Mouse (Mus musculus) stomach, postnatal 0 days (tissue): Measurements from ENCODE around the gene Dhodh. TPM values are rescaled to one million over a fixed set of nuclear protein-coding genes. Genes with fewer than 3 reads are reported as not detected.

ENCODE experiments used
- ATAC-seq: fragments of 200-750 bp; cut with Nextera tagmentation; 2 replicates; pipeline ENCODE4 v1.8.0; 2017; ENCODE audit not compliant: low FRiP score, low TSS enrichment
- DNase-seq: peaks from one replicate; pipeline ENCODE4 v3.0.0-alpha.2; 2016; ENCODE audit warnings: low spot score
- H3K27ac ChIP-seq: fragments of 300-500 bp; sonication (generic); replicated peaks from 2 replicates; pipeline ENCODE4 v1.5.1; 2014; ENCODE audit warnings: mild to moderate bottlenecking, control low read depth
- H3K27me3 ChIP-seq: fragments of 300-500 bp; sonication (generic); 2 replicates; pipeline ENCODE4 v1.6.1; 2014; ENCODE audit warnings: low read length; ENCODE audit not compliant: control insufficient read depth, insufficient read depth
- H3K36me3 ChIP-seq: fragments of 300-500 bp; sonication (generic); 2 replicates; pipeline ENCODE4 v1.6.1; 2014; ENCODE audit warnings: low read length, mixed read lengths; ENCODE audit not compliant: control insufficient read depth, insufficient read depth
- H3K4me1 ChIP-seq: fragments of 300-500 bp; sonication (generic); replicated peaks from 2 replicates; pipeline ENCODE4 v1.6.1; 2014; ENCODE audit warnings: antibody characterized with exemption; ENCODE audit not compliant: control insufficient read depth, insufficient read depth
- H3K4me2 ChIP-seq: fragments of 300-500 bp; sonication (generic); replicated peaks from 2 replicates; pipeline ENCODE4 v1.6.1; 2014; ENCODE audit warnings: low read depth, mild to moderate bottlenecking, control low read depth, moderate library complexity
- H3K4me3 ChIP-seq: fragments of 300-500 bp; sonication (generic); 2 replicates; pipeline ENCODE4 v1.5.1; 2014; ENCODE audit warnings: low read depth, low read length, control low read depth
- H3K9ac ChIP-seq: fragments of 300-500 bp; sonication (generic); 2 replicates; pipeline ENCODE4 v1.6.1; 2014; ENCODE audit warnings: mild to moderate bottlenecking, low read length, control low read depth, mixed read lengths
- H3K9me3 ChIP-seq: fragments of 300-500 bp; sonication (generic); 2 replicates; pipeline ENCODE4 v1.6.1; 2016; ENCODE audit warnings: low read length; ENCODE audit not compliant: control insufficient read depth
- CTCF ChIP-seq: IDR thresholded peaks from 2 replicates; pipeline ENCODE4 v1.5.1; 2016; ENCODE audit warnings: antibody characterized with exemption, low read depth, mild to moderate bottlenecking, moderate library complexity
- EP300 ChIP-seq: optimal IDR thresholded peaks from 2 replicates; pipeline ENCODE3; 2016; ENCODE audit warnings: antibody characterized with exemption
- WGBS: fragments of 180-500 bp; shearing (Covaris S2); extraction: QIAGEN DNeasy Blood & Tissue Kit; methylation state at CpG from one replicate; pipeline ENCODE4 v1.1.7; 2014; 5-methylcytosine and 5-hydroxymethylcytosine counted together
- polyA plus RNA-seq: library from polyadenylated mRNA; unstranded; fragments of >200 nt; fragmentation: Nextera tagmentation; extraction: Ambion mirVana; gene quantifications from 2 replicates; pipeline ENCODE4 v1.2.1, GENCODE M21; 2015

Gene Dhodh
- polyA plus RNA-seq, 1 experiment from 2014 or later, result 20.5 TPM

DNA sequence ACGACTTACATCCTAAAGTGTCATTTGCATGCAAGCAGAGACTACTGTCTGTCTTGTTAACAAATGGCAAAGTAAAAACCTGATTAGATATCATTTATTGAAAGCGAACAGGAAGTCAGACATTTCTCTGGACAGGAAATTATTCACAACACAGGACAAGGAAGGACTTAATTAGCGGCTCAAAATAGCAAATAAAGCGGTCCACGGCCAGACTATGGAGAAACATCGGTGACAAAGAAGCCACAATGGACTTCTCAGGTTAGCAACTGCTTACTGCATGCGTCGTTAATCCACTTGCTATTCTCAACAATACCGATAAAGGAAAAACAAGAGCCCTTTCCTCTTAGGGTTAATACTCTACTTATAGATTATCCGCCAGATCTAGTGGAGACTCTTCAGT, 43.7 kb downstream of the Dhodh start:
- Histone ChIP-seq H3K9me3 (no peaks in the 10 kb centered on the region), H3K4me3 (peak overlapping the region; percentile 88), H3K27me3 (no peaks in the 10 kb centered on the region), H3K4me1 (no peaks in the 10 kb centered on the region; the same call in 1 of the 2 replicates), H3K4me2 (peak overlapping the region; percentile 78), H3K9ac (peak overlapping the region; percentile 96), H3K36me3 (peaks cover 18% of the 10 kb centered on the region), H3K27ac (peak overlapping the region; percentile 97)
- 2% methylated on average over 10 of the region's 10 CpGs for WGBS
- ATAC-seq, result no peak
- no peak for DNase-seq
- TF ChIP-seq CTCF, result no peak
- TF ChIP-seq EP300, result no peak

GRCm38 (mm10) chr8:109563881-109564280, 44.6 kb downstream of the Dhodh start:
- no peak overlapping the region for H3K9ac ChIP-seq
- WGBS, result 73% methylated on average over 2 of the region's 2 CpGs
- no peak for TF ChIP-seq EP300
- TF ChIP-seq CTCF, result no peak
- H3K27ac ChIP-seq, result no peak overlapping the region
- peaks cover 23% of the 10 kb centered on the region for H3K36me3 ChIP-seq
- H3K27me3 ChIP-seq, result no peaks in the 10 kb centered on the region
- H3K4me3 ChIP-seq, result no peak overlapping the region
- H3K4me1 ChIP-seq, result no peaks in the 10 kb centered on the region; the same call in 1 of the 2 replicates
- DNase-seq (no peak), ATAC-seq (no peak)
- H3K4me2 ChIP-seq, result no peak overlapping the region
- no peaks in the 10 kb centered on the region for H3K9me3 ChIP-seq

DNA sequence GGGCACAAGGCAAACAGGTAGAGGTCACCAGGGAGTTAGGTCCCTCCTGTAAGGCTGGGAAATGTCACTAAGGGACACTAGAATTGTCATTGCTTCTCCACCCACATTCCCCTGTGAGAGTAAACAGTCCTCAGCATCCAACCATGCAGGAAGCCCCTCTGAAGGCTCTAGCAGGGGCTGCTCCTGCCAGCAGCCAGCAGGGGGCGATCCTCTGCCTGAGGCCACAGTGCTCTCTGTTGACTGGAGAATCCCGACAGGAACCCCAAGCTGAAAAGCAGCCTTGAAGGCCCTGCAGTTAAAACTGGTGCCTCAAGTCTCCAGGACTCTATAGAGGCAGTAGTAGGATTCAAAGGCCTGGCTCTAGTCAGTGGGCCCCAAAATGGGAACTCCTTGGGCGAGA, 56.8 kb downstream of the Dhodh start:
- no peak for DNase-seq

DNA sequence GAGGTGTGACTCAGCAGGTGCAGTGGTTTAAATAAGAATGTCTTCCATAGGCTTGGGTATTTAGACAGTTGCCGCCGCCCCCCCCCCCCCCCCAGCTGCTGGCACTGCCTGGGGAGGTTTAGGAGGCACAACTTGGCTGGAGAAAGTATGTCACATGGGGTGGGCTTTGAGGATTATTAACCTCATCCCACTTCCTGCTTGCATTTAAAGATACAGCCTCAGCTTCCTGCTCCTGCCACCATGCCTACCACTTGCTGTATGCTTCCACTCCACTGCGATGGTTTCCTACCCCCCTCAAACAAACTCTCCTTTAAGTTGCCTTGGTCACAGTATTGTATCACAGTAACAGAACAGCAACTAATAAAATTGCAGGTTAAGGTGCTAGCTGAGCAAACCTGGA, 64.4 kb downstream of the Dhodh start:
- Histone ChIP-seq H3K4me2 (no peak overlapping the region), H3K27ac (no peak overlapping the region), H3K4me3 (no peak overlapping the region), H3K9me3 (no peaks in the 10 kb centered on the region), H3K9ac (no peak overlapping the region), H3K27me3 (no peaks in the 10 kb centered on the region), H3K36me3 (peaks cover 7% of the 10 kb centered on the region), H3K4me1 (no peaks in the 10 kb centered on the region)
- TF ChIP-seq CTCF, result no peak
- no peak for TF ChIP-seq EP300
- DNase-seq (no peak), ATAC-seq (no peak)
- 49% methylated on average over 3 of the region's 3 CpGs for WGBS

More for the DNA sequence above, 56.8 kb downstream of the Dhodh start:
- no peak overlapping the region for H3K4me3 ChIP-seq
- ATAC-seq, result 0 out of 2 replicates have a peak, but pooled peaks have one; percentile 9
- no peaks in the 10 kb centered on the region for H3K9me3 ChIP-seq
- H3K4me2 ChIP-seq, result no peak overlapping the region
- no peaks in the 10 kb centered on the region for H3K27me3 ChIP-seq
- peaks cover 59% of the 10 kb centered on the region for H3K36me3 ChIP-seq
- H3K9ac ChIP-seq, result no peak overlapping the region
- no peak for TF ChIP-seq EP300
- peak; percentile 69 for TF ChIP-seq CTCF
- WGBS, result 43% methylated on average over 3 of the region's 3 CpGs
- H3K27ac ChIP-seq, result no peak overlapping the region
- no peaks in the 10 kb centered on the region for H3K4me1 ChIP-seq

GRCm38 (mm10) chr8:109542748-109543519, 65.5 kb downstream of the Dhodh start:
- no peak overlapping the region for H3K4me2 ChIP-seq
- WGBS, result 72% methylated on average over 8 of the region's 8 CpGs
- H3K36me3 ChIP-seq, result peaks cover 3% of the 10 kb centered on the region
- ATAC-seq, result no peak
- no peaks in the 10 kb centered on the region for H3K4me1 ChIP-seq
- H3K9me3 ChIP-seq, result no peaks in the 10 kb centered on the region
- no peak overlapping the region for H3K4me3 ChIP-seq
- H3K27me3 ChIP-seq, result no peaks in the 10 kb centered on the region
- no peak overlapping the region for H3K27ac ChIP-seq
- TF ChIP-seq CTCF, result no peak
- no peak for TF ChIP-seq EP300
- no peak for DNase-seq
- H3K9ac ChIP-seq, result no peak overlapping the region

DNA sequence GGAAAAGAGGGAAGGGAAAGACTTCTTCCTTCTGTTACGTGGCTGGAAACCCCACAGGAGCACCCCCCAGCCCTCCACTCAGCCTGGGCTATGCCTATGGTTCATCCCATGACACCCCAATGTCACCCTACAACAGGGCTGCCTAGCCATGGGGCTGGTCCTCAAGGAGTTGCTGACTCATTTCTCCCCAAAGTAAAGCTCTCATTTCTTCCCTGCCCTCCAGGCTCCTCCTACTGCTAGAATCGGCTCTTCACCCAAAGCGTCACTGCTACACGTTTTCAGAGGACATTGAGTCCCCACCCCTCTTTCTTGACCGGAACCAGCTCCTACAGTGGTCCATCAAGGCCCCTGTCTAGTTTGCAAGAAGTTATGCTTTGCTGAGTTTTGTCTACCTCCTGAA, 66.3 kb downstream of the Dhodh start:
- no peaks in the 10 kb centered on the region for H3K4me1 ChIP-seq
- H3K4me2 ChIP-seq, result no peak overlapping the region
- 62% methylated on average over 5 of the region's 5 CpGs for WGBS
- H3K27ac ChIP-seq, result 0 out of 2 replicates have a peak overlapping the region, but pooled peaks have one; percentile 4
- no peaks in the 10 kb centered on the region for H3K27me3 ChIP-seq
- TF ChIP-seq EP300 (no peak), CTCF (no peak)
- H3K36me3 ChIP-seq, result no peaks in the 10 kb centered on the region
- H3K4me3 ChIP-seq, result no peak overlapping the region
- DNase-seq, result no peak
- no peak for ATAC-seq
- no peak overlapping the region for H3K9ac ChIP-seq
- H3K9me3 ChIP-seq, result no peaks in the 10 kb centered on the region

Other genes with a start within 250 kb of the Dhodh start
- 0.02 TPM in 1 of 2 replicates, not detected in the other for gene Pmfbp1, start 114.6 kb downstream of the Dhodh start, polyA plus RNA-seq
- gene Dhx38, start 42.8 kb downstream of the Dhodh start, polyA plus RNA-seq, result 7.0 and 7.2 TPM in 2 replicates
- 16.3 and 16.7 TPM in 2 replicates for gene Txnl4b, start 42.8 kb downstream of the Dhodh start, polyA plus RNA-seq
- 5.0 and 8.4 TPM in 2 replicates for gene Hp, start 29.5 kb downstream of the Dhodh start, polyA plus RNA-seq
- 0.08 TPM in 1 of 2 replicates, not detected in the other for gene Pkd1l3, start 5.8 kb upstream of the Dhodh start, polyA plus RNA-seq
- gene Ist1, start 84.6 kb upstream of the Dhodh start, polyA plus RNA-seq, result 96.0 and 103 TPM in 2 replicates
- gene Zfp821, start 96.9 kb upstream of the Dhodh start, polyA plus RNA-seq, result 12.2 and 13.6 TPM in 2 replicates
- gene Atxn1l, start 129.1 kb upstream of the Dhodh start, polyA plus RNA-seq, result 2.7 and 2.8 TPM in 2 replicates
- gene Ap1g1, start 169.9 kb upstream of the Dhodh start, polyA plus RNA-seq, result 20.2 and 21.6 TPM in 2 replicates